Mouse (Mus musculus): Measurements from ENCODE around the gene Tdrkh. TPM values are rescaled to one million over a fixed set of nuclear protein-coding genes. Genes with fewer than 3 reads are reported as not detected.
A peak's percentile ranks its signal among the peaks of the same experiment; 100 is the strongest.

The Tdrkh gene
- polyA plus RNA-seq, 1 experiment from 2014 or later: 9.3 TPM

- no peaks in the 10 kb centered on the region for H3K9me3 ChIP-seq
- no peak overlapping the region for H3K4me3 ChIP-seq
- WGBS: 38% methylated on average over 8 of the region's 8 CpGs
- no peak overlapping the region for H3K27ac ChIP-seq
- peaks cover 35% of the 10 kb centered on the region for H3K27me3 ChIP-seq (ENCODE audit: insufficient read depth, poor library complexity, severe bottlenecking)
- DNase-seq (ENCODE audit: low spot score): no peak
- no peaks in the 10 kb centered on the region for H3K36me3 ChIP-seq
- H3K4me1 ChIP-seq: peaks cover 57% of the 10 kb centered on the region
These were observed 63.4 kb downstream of the Tdrkh start for GRCm38 (mm10) chr3:94476301-94477035.

- Histone ChIP-seq H3K4me3 (no peak overlapping the region), H3K4me1 (peaks cover 59% of the 10 kb centered on the region), H3K36me3 (no peaks in the 10 kb centered on the region), H3K9me3 (no peaks in the 10 kb centered on the region), H3K27ac (no peak overlapping the region), H3K27me3 (ENCODE audit: insufficient read depth, poor library complexity, severe bottlenecking) (peaks cover 40% of the 10 kb centered on the region)
- no peak for DNase-seq (ENCODE audit: low spot score)
- WGBS: 57% methylated on average over 4 of the region's 4 CpGs
These were observed 64.4 kb downstream of the Tdrkh start for GRCm38 (mm10) chr3:94477444-94477843.

GRCm38 (mm10) chr3:94477981-94478422, 64.9 kb downstream of the Tdrkh start, which contains the start of gene Celf3:
TSS of gene Celf3 (plus strand) at chr3:94478295.
- Histone ChIP-seq H3K27ac (no peak within 1 kb of the TSS), H3K4me3 (peak within 1 kb of the TSS; percentile 32), H3K9me3 (no peaks in the 10 kb centered on the region), H3K4me1 (peaks cover 60% of the 10 kb centered on the region), H3K27me3 (ENCODE audit: insufficient read depth, poor library complexity, severe bottlenecking) (peaks cover 40% of the 10 kb centered on the region), H3K36me3 (no peaks in the 10 kb centered on the region)
- DNase-seq (ENCODE audit: low spot score): no peak
- under 1% methylated on average over 14 of the region's 14 CpGs for WGBS

GRCm38 (mm10) chr3:94478591-94479169, 65.6 kb downstream of the Tdrkh start:
- H3K4me1 ChIP-seq: peaks cover 56% of the 10 kb centered on the region
- no peak overlapping the region for H3K27ac ChIP-seq
- peaks cover 40% of the 10 kb centered on the region for H3K27me3 ChIP-seq (ENCODE audit: insufficient read depth, poor library complexity, severe bottlenecking)
- 14% methylated on average over 9 of the region's 9 CpGs for WGBS
- H3K9me3 ChIP-seq: no peaks in the 10 kb centered on the region
- DNase-seq (ENCODE audit: low spot score): no peak
- peak overlapping the region; percentile 32; the same call in 1 of the 2 replicates for H3K4me3 ChIP-seq
- H3K36me3 ChIP-seq: no peaks in the 10 kb centered on the region

- no peaks in the 10 kb centered on the region for H3K9me3 ChIP-seq
- H3K36me3 ChIP-seq: no peaks in the 10 kb centered on the region
- peaks cover 56% of the 10 kb centered on the region for H3K4me1 ChIP-seq
- WGBS: 3% methylated on average over 11 of the region's 11 CpGs
- H3K27ac ChIP-seq: no peak overlapping the region
- H3K27me3 ChIP-seq (ENCODE audit: insufficient read depth, poor library complexity, severe bottlenecking): peaks cover 47% of the 10 kb centered on the region
- DNase-seq (ENCODE audit: low spot score): no peak
- H3K4me3 ChIP-seq: peak overlapping the region; percentile 43
These were observed 66.5 kb downstream of the Tdrkh start for GRCm38 (mm10) chr3:94479564-94479963.

GRCm38 (mm10) chr3:94480291-94480884, 67.3 kb downstream of the Tdrkh start, which contains the start of gene Riiad1:
TSS of gene Riiad1 (minus strand) at chr3:94480341.
- 9% methylated on average over 16 of the region's 16 CpGs for WGBS
- no peak for DNase-seq (ENCODE audit: low spot score)
- no peaks in the 10 kb centered on the region for H3K36me3 ChIP-seq
- peak within 1 kb of the TSS; percentile 43 for H3K4me3 ChIP-seq
- peaks cover 47% of the 10 kb centered on the region for H3K27me3 ChIP-seq (ENCODE audit: insufficient read depth, poor library complexity, severe bottlenecking)
- peaks cover 63% of the 10 kb centered on the region for H3K4me1 ChIP-seq
- no peaks in the 10 kb centered on the region for H3K9me3 ChIP-seq
- H3K27ac ChIP-seq: no peak within 1 kb of the TSS

GRCm38 (mm10) chr3:94481429-94481828, 68.4 kb downstream of the Tdrkh start:
- no peak overlapping the region for H3K4me3 ChIP-seq
- H3K9me3 ChIP-seq: no peaks in the 10 kb centered on the region
- H3K27ac ChIP-seq: no peak overlapping the region
- 49% methylated on average over 4 of the region's 4 CpGs for WGBS
- no peaks in the 10 kb centered on the region for H3K36me3 ChIP-seq
- no peak for DNase-seq (ENCODE audit: low spot score)
- H3K4me1 ChIP-seq: peaks cover 59% of the 10 kb centered on the region
- H3K27me3 ChIP-seq (ENCODE audit: insufficient read depth, poor library complexity, severe bottlenecking): peaks cover 47% of the 10 kb centered on the region

GRCm38 (mm10) chr3:94482764-94483385, 69.8 kb downstream of the Tdrkh start:
- Histone ChIP-seq H3K27me3 (ENCODE audit: insufficient read depth, poor library complexity, severe bottlenecking) (peaks cover 47% of the 10 kb centered on the region), H3K4me3 (no peak overlapping the region), H3K9me3 (no peaks in the 10 kb centered on the region), H3K4me1 (peaks cover 60% of the 10 kb centered on the region), H3K27ac (no peak overlapping the region), H3K36me3 (no peaks in the 10 kb centered on the region)
- 81% methylated on average over 17 of the region's 17 CpGs for WGBS
- no peak for DNase-seq (ENCODE audit: low spot score)

GRCm38 (mm10) chr3:94483790-94484439, 70.8 kb downstream of the Tdrkh start:
- Histone ChIP-seq H3K27me3 (ENCODE audit: insufficient read depth, poor library complexity, severe bottlenecking) (peaks cover 38% of the 10 kb centered on the region), H3K4me3 (no peak overlapping the region), H3K36me3 (no peaks in the 10 kb centered on the region), H3K9me3 (no peaks in the 10 kb centered on the region), H3K4me1 (peaks cover 53% of the 10 kb centered on the region), H3K27ac (no peak overlapping the region)
- no peak for DNase-seq (ENCODE audit: low spot score)
- 26% methylated on average over 20 of the region's 20 CpGs for WGBS

Other genes with a start within 250 kb of the Tdrkh start
- not detected in 2 replicates for gene Gm10696, start 235.1 kb upstream of the Tdrkh start, polyA plus RNA-seq (2016; fragmentation: Nextera tagmentation; extraction: Ambion mirVana)
- not detected in 2 replicates for gene Gm5286, start 216.6 kb upstream of the Tdrkh start, polyA plus RNA-seq (2016; fragmentation: Nextera tagmentation; extraction: Ambion mirVana)
- gene Gm4778, start 149.2 kb upstream of the Tdrkh start, polyA plus RNA-seq (2016; fragmentation: Nextera tagmentation; extraction: Ambion mirVana): not detected in 2 replicates
- 9.8 and 10.9 TPM in 2 replicates for gene Them4, start 103.2 kb upstream of the Tdrkh start, polyA plus RNA-seq (2016; fragmentation: Nextera tagmentation; extraction: Ambion mirVana)
- gene Them5, start 71.2 kb upstream of the Tdrkh start, polyA plus RNA-seq (2016; fragmentation: Nextera tagmentation; extraction: Ambion mirVana): not detected in 2 replicates
- 0.15 and 0.29 TPM in 2 replicates for gene C2cd4d, start 50.8 kb upstream of the Tdrkh start, polyA plus RNA-seq (2016; fragmentation: Nextera tagmentation; extraction: Ambion mirVana)
- 0.26 and 0.36 TPM in 2 replicates for gene Rorc, start 40.5 kb upstream of the Tdrkh start, polyA plus RNA-seq (2016; fragmentation: Nextera tagmentation; extraction: Ambion mirVana)
- gene Lingo4, start 14.8 kb upstream of the Tdrkh start, polyA plus RNA-seq (2016; fragmentation: Nextera tagmentation; extraction: Ambion mirVana): not detected in 2 replicates
- gene Mrpl9, start 30.0 kb downstream of the Tdrkh start, polyA plus RNA-seq (2016; fragmentation: Nextera tagmentation; extraction: Ambion mirVana): 64.6 and 67.1 TPM in 2 replicates
- gene Oaz3, start 30.6 kb downstream of the Tdrkh start, polyA plus RNA-seq (2016; fragmentation: Nextera tagmentation; extraction: Ambion mirVana): 0.30 and 0.31 TPM in 2 replicates
- 1.1 and 1.2 TPM in 2 replicates for gene Celf3, start 65.0 kb downstream of the Tdrkh start, polyA plus RNA-seq (2016; fragmentation: Nextera tagmentation; extraction: Ambion mirVana)
- 5.8 and 6.6 TPM in 2 replicates for gene Riiad1, start 67.1 kb downstream of the Tdrkh start, polyA plus RNA-seq (2016; fragmentation: Nextera tagmentation; extraction: Ambion mirVana)
- gene Snx27, start 169.4 kb downstream of the Tdrkh start, polyA plus RNA-seq (2016; fragmentation: Nextera tagmentation; extraction: Ambion mirVana): 32.2 and 41.3 TPM in 2 replicates
- gene Gm10972, start 229.8 kb downstream of the Tdrkh start, polyA plus RNA-seq (2016; fragmentation: Nextera tagmentation; extraction: Ambion mirVana): not detected in 2 replicates
- gene Tuft1, start 245.6 kb downstream of the Tdrkh start, polyA plus RNA-seq (2016; fragmentation: Nextera tagmentation; extraction: Ambion mirVana): 7.9 and 9.5 TPM in 2 replicates